Mouse (Mus musculus) right cerebral cortex, postnatal 14 days (tissue): Measurements from ENCODE around the gene Nop53.
"Not testable (repeated sequence)": the region's sequence is repeated elsewhere in the genome, so short reads cannot be mapped to it uniquely, and the experiment has no call there.

Experiments used
- DNase-seq: peaks from one replicate; pipeline ENCODE4 v3.0.0; 2022

Gene Nop53

DNA sequence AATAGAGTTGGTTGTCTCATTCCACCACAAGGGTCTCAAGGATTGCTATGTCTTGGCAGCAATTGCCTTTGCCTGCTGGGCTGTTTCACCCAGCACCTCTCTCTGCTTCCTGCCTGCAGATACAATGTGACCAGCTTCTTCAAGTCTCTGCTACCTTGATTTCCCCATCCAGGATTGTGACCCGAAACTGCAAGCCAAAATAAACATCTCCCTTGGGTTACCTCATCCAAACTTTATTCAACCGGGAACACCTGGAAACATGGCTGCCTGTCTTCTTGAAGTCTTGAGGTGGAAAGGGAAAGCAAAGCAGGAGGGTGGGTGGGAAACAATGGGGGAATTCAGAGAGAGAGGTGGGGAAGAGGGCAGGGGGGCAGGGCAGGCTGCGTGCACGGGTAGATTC, 28.9 kb downstream of the Nop53 start:
- no peak for DNase-seq

DNA sequence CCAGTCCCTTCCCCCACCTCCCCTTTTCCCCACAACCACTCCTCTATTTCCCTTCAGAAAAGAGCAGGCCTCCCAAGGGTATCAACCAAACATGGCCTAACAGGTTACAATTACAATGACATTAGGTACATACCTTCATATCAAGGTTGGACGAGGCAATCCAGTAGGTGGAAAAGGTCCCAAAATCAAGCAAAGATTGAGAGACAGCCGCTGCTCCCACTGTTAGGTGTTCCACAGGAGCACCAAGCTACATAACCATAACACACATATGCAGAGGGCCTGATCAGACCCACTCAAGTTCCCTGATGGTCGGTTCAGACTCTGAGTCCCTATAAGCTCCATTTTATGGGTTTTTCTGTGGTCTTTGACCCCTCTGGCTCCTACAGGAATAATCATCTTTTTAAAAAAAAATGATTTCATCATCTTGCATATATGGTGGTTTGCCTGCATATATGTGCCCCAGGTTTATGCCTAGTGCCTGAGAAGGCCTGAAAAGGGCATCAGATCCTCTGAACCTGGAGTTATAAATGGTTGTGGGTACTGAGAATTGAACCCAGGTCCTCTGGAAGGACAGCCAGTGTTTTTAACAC, 29.6 kb downstream of the Nop53 start:
- no peak for DNase-seq

DNA sequence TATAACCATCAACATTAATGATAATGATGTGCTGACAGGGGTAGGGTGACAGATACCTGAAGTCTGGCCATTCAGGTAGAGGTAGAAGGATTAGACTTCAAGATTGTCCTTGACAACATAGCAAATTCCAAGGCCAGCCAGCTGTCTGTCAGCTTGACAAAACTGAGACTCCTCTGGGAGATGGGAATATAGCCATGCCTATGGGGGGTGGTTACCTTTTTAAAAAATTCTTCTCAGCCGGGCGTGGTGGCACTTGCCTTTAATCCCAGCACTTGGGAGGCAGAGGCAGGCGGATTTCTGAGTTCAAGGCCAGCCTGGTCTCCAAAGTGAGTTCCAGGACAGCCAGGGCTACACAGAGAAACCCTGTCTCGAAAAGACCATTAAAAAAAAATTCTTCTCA, 30.2 kb downstream of the Nop53 start:
- not testable (repeated sequence) for DNase-seq

DNA sequence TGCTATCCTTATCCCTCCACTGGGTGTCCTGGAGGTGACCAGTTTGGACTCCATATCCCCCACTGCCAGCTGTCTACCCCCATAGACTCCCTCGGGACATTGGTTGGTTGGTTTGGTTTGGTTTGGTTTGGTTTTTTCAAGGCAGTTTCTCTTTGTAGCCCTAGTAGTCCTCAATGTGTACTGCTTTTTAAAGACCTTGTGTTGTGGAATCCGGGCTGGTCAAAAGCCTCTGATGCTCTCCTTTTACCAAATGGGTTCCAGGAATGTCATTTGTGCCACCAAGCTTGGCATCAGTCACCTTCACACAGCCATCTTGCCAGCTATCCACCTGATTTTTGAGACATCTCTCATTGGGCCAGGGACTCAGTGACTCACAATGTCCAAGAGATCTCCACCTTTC, 31.1 kb downstream of the Nop53 start:
- no peak for DNase-seq

DNA sequence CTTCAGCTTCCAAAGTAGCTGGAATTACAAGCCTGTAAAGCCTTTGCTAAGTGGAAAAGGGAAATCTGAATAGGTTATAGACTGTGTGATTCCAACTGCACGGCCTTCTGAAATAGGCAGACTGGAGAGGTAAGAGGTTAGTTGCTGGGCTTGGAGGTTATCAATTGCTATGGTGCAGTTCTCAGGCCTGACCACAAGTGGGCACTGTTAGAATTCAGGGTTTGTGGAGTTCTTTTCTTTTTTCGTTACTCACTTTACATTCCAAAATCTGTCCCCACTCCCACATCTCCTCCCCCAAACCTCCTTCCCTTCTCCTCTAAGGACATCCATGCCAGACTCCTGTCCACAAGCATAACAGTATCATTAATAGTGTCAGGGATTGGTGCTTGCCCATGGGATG, 31.6 kb downstream of the Nop53 start:
- DNase-seq, result peak; percentile 48

DNA sequence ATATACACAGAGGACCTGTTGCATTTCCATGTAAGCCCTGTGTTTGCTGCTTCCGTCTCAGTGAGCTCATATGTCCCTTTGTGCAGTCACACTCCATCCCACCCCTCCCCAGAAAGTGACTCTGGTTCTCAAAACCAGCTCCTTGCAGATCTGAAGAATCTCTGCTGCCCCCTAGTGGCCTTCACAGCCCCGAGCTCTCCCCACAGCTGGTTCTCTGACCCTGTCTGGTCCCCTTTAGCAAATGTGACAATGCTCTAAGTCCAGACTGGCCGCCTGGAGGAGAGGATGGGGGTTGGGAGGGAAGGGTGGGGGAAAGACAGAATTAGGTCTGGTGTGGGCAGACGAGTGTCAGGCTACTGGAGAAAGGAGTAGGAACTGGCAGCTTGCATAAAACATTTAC, 33.7 kb downstream of the Nop53 start:
- peak; percentile 80 for DNase-seq

DNA sequence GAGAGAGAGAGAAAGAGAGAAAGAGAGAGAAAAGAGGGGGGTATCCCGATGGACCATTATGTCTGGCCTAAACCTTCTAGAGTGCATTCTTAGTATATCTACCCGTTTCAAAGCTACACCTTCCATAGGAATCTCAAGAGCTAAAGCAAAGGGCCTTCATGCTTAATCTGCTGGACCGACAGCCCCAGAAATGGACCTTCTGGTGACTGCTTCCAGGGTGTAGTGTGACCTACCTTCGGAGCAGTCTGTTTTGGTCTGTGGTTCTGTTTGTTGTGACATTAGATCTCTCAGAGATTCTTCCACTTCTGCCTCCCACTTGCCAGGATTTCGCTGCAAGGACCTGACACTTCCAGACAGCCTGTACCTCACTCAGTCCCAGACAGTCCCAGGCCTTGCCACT, 35.4 kb downstream of the Nop53 start:
- no peak for DNase-seq

DNA sequence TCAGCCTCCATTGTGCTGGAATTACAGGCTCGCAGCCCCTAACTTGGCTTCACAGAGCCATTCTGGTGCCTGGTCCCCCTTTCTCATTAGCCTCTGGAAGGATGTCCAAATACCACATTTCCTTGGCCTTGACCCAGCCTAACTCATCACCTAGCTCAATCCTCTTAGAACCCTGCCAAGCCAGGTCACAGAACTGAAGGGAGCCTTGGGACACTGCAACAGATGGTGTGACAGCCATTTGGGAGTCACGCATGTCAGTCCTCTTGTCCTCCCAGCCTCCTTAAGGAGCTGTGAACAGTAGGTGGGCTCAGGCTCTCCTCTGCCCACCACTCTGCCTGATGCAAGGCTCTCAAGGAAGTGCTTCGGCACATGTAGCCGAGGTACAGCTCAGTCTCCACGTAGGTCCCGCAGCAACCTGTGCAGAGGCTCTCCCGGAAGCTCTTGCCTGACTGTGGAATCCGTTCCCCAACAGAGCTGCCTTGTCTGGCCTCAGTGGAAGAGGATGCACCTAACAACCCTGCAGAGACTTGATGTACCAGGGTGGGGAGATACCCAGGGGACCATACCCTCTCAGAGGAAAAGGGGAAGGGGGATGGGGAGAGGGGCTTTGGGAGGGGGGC, 37.8 kb downstream of the Nop53 start:
- DNase-seq, result no peak

DNA sequence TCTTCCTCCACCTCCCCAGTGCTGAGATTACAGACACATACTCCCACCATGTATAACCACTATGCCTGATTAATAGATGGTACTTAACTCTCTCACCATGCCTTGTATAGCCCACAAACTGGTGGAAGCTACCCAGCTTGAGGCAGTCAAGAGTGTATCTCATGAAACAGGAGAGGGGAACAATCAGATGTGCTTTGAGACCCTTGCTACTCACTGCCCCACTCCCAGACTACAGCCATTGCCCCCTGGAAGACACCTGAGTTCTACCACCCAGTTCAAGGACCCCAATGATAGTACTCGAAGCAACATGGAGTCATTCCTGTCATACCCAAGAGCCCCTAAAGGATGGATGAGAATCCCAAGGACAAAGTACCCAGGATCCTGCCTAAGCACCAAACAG, 39.3 kb downstream of the Nop53 start:
- no peak for DNase-seq

DNA sequence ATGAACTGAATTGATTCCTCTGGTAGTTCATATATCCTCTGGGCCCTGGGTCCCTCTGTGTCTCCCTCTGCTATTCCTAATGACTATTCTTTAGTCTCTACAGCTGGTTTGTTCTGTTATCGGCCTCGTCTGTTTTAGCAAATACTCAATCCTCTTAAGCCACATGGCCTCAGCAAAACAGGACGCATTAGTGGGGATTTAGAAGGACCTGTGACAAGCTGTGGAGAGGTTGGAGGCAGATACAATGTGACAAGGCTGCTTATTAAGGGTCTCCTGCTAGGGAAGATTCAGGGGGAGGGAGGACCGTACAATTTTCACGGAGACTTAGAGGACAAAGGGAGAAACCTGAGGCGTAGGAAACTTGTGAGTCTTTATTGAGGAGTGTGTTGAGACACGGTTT, 40.0 kb downstream of the Nop53 start:
- DNase-seq, result no peak

DNA sequence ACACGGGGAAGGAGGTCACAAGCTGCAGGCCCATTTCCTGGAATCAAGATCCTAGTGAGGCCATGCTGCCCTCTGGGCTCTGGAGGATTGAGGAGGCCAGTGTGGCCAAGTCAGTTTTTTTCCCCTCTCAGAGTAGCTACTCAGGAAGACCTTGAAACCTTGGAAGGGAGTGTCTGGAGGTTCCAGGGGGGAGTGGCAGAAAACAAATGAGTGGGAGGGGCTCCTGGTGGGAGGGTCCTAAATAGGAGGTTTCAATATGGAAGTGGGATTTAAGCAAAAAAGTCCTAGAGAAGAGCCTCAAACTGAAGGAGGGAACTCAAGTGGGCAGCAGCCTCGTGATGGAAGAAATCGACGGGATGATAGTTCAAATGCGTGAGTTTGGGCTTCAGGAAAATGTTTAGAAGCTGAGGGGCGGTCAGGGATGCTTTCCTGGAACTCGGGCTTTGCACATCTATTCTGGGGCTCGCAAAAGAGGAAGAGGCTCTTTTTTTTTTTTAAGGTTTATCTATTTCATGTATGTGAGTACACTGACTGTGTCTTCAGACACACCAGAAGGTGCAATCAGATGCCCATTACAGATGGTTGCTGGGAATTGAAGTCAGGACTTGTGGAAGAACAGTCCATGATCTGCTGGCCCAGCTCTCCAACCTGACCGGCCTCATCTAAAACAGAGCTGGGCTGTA, 44.4 kb downstream of the Nop53 start:
- DNase-seq, result no peak

DNA sequence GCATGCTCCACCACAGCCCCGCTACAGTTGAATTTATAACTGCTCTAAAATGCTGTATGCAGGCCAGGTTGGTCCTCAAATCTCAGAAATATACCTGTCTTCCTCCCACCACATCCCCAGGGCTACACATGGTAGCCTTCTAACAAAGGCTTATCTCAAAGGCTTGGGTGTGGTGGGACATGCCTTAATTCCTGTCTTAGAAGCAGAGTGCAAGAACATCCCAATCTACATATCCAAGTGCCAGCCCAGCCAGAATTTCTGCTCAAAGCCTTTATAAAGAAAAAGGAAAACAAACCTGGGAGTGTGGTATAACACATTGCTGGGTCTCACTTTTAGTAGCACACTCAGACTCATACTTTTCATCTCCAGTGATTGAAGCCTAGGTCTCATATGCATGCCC, 51.6 kb downstream of the Nop53 start:
- no peak for DNase-seq
